Mouse (Mus musculus) megakaryocyte-erythroid progenitor cell, adult 5-6 weeks (primary cell): Measurements from ENCODE around the gene Dok5. TPM values are rescaled to one million over a fixed set of nuclear protein-coding genes. Genes with fewer than 3 reads are reported as not detected.

Experiments used
- ATAC-seq: replicated peaks from 2 replicates; pipeline ENCODE4 v1.8.0; 2016; ENCODE audit warnings: mild to moderate bottlenecking, inconsistent platforms; ENCODE audit not compliant: severe bottlenecking, poor library complexity, low FRiP score, low TSS enrichment
- total RNA-seq, 2 experiments: library from RNA; stranded (forward) in 1 of 2; stranded (reverse) in 1 of 2; fragments of 200-1000, 215-1000 nt in 1 of 2; fragments of >200 nt in 1 of 2; fragmentation: Nextera tagmentation in 1 of 2; gene quantifications; 2 replicates each; pipeline ENCODE4 v1.2.3; 2014 to 2017

Gene Dok5
- total RNA-seq, 2 experiments from 2014 or later = not detected

GRCm38 (mm10) chr2:170902204-170903028 lies 170.8 kb downstream of the Dok5 start:
- ATAC-seq = no peak

DNA sequence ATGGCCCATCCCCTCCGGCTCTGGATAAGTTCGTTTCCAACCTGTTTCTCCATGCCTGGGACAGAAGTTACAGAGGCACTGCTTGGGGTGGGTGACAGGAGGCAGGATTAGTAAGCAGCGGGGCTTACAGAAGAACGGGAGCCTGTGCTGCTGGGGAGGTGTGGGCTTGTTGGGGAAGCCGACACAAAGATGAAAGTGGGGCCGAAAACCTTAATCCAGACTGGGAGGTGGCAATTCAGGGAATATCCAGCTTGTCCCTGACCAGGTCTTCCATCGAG lies 171.4 kb downstream of the Dok5 start:
- no peak for ATAC-seq

- no peak for ATAC-seq
Measured at GRCm38 (mm10) chr2:170903367-170903766, 171.8 kb downstream of the Dok5 start.

- ATAC-seq = no peak
Measured at GRCm38 (mm10) chr2:170912589-170913223, 181.1 kb downstream of the Dok5 start.

DNA sequence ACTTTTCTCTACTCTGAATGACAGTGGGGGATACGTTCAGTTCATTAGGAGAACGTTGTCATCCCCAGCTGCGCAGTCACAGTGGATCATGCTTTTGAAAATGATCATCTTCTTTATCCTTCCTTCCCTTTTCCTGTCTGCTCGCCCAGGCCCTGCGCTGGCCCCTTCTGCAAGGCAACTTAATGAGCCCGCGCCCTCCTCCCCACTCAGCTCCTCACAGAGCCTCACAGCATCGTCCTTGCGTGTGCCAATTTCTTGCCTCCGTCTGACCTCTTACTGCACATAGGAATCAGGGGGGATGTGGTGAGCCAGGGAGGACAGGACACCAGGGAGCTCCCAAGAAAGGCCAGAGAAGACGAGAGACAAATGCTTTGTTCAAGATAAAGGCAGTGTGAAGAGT lies 182.3 kb downstream of the Dok5 start:
- no peak for ATAC-seq

GRCm38 (mm10) chr2:170915646-170916045 lies 184.0 kb downstream of the Dok5 start:
- ATAC-seq = no peak

GRCm38 (mm10) chr2:170922260-170922659 lies 190.7 kb downstream of the Dok5 start:
- ATAC-seq = no peak

- ATAC-seq = no peak
Measured at GRCm38 (mm10) chr2:170924131-170924530, 192.5 kb downstream of the Dok5 start.

DNA sequence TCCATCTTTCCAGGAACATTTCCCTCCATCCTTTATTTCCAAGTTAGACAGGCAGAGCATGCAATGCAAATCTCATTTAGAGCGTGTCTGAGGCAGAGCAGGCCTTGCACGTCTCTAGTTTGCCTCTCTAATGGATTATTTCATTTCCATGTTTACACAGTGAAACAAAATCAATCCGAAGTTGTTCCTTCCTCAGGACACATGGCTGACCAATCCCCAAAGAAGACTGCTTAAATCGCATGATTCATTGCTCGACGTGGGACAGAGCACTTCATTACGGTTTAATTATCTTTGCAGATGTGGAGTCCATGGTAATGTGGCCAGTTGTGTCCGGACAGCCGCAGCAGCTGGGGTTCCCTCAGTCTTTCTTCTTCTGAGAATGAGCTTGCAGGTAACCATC lies 194.6 kb downstream of the Dok5 start:
- ATAC-seq = no peak

Other genes starting within 250 kb of the Dok5 start
- 53.8 and 62.9 TPM in 2 replicates for gene Pfdn4, start 235.4 kb upstream of the Dok5 start, total RNA-seq (2014; fragmentation: Nextera tagmentation)
- gene Pfdn4, start 235.4 kb upstream of the Dok5 start, total RNA-seq (2017) = 90.7 and 91.2 TPM in 2 replicates
- gene Cyp24a1, start 234.7 kb upstream of the Dok5 start, total RNA-seq (2014; fragmentation: Nextera tagmentation) = not detected in 2 replicates
- gene Cyp24a1, start 234.7 kb upstream of the Dok5 start, total RNA-seq (2017) = not detected in 2 replicates
- not detected in 2 replicates for gene 4930470P17Rik, start 129.8 kb upstream of the Dok5 start, total RNA-seq (2014; fragmentation: Nextera tagmentation)
- gene 4930470P17Rik, start 129.8 kb upstream of the Dok5 start, total RNA-seq (2017) = not detected in 2 replicates